Mouse (Mus musculus) cerebellum, postnatal 36 days (tissue): ENCODE data around the gene Gss.

Source experiments
- DNase-seq, 2 experiments: peaks; one replicate each; pipeline ENCODE4 v3.0.0; 2021 to 2022; ENCODE audit warnings: mixed read lengths in 2 of 2

Gss gene

DNA sequence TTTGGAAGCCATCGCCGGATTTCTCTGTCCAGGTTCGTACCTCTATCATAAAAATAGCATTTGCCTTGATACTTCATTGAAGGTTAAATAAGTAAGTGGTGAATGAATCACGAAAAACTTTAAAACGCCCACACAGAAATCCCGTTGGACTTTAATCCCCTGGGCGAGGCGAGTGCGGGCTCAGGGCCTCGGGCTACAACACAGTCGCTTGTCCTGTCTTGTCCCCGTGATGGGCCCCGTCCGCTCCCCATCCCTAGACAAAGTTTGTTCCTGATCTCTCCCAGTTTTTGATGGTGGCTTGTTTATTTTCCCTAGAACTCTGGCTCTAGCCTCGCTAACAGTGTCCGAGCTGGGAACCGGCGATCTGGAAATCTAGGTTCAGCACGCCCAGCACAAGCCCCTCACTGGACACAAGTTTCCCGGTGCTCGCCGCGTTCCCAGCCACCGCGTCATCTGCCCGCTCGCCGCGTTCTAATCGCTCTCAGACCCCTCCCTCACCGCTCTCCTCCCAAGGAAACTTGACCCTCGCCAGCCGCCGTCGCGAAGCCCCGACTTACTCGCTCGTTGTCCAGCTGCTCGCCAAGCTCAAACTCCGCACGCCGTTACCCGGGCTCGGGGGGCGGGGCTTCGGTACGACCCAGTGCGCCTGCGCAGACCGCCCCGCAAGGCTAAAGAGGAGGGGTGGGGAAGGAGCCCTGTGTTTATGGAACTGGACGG, at the start of gene Gss:
Gss (minus strand) TSS at position 674 of the 717 bp plus-strand sequence.
- peak; percentile 99 for DNase-seq

DNA sequence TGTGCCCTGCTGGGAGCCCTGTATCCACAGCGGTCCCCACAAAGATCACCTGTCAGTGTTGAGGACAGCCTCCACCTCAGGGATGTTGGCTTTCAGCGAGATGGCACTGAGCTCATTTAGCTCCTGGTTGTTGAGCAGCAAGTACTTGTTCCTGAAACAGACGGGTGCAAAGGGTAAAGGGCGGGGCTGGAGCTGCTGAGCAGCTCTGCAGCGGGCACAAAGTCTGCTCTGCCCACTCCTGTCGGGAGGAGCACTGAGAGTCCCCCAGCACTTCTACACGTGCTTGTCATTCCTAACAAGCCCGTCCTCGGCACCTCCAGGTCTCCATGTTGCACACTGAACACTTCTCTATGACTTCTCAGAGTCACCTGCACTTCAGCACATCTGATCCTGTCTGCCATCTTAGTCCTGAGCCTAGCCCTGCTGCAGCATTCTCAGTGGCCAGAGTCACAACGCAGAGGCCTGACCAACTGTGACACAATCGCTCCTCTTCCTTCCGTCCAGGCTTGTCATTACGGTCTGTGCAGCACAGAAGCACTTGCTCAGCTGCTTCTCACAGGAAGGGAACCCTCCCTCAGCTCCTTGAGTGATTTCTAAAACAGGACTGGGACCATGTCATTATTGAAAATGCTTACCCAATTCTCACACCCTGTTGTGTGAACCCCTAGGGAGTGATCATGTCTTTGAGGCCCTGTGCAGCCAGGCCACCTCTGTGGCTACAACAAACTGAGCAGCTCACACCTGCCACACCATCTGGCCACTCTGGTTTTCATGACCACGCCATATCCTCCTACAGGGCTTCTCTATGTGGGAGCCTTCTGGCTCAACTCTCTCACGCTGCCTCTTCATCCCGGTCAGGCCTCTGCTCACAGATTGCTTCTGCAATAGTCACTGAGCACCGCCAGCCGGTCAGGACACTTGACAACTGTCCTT, 49.2 kb upstream of the Gss start:
- peak; percentile 28 to 45 for DNase-seq

DNA sequence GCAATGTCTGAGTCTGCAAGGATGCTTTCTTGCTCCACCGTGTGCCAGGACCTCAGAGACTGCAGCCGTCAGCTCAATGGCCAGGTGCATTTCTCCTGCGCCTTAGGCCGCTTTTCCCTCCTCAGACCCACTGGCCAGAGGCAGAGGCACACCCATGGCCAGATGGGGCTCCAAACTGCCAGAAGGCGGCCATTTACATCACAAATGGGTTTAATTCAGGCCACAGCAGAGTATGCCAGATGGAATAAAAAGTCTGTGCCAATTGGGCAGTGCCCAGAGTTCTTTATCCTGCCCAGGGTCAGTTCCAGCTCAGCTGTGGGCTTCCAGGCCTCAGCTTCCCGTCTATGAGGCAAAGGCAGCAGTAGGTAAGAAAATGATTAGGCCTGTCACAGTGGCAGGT, 48.0 kb upstream of the Gss start:
- peak; percentile 72 to 78 for DNase-seq

DNA sequence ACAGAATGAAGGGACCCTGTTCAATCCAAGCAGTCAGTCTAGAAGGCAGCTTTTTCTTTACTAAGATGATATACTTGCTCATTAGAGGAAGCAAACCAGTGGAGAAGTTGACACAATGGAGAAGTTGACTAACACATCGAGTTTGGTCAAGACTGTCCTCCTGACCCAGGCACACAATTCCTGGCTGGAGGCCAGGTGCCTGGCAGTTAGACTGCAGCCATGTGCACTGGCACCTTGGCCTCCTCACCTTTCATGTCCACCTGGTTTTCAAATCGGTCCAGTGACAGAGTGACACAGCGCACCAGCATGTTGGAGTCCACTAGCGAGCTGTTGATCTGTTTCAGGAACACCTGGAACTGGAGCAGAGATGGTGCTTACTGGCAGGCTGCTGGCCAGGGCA, 44.8 kb upstream of the Gss start:
- no peak for DNase-seq

DNA sequence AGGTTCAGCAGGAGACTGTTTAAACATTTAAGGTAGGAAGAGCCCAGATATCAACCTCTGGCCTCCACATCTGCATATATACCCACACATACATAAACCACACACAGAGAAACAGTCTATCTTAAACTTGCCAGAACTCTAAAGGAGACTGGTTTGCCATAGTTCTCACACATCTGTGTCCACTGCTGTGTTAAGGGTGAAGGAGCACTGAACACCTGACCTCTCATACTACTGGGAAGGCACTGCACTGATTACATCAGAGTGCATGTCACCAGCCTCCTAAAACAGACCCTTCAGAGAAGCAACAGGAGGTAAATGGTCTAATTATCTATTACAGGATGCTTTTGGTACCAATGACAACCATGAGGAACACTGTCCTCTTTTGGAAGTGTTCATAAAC, 44.3 kb upstream of the Gss start:
- no peak for DNase-seq

DNA sequence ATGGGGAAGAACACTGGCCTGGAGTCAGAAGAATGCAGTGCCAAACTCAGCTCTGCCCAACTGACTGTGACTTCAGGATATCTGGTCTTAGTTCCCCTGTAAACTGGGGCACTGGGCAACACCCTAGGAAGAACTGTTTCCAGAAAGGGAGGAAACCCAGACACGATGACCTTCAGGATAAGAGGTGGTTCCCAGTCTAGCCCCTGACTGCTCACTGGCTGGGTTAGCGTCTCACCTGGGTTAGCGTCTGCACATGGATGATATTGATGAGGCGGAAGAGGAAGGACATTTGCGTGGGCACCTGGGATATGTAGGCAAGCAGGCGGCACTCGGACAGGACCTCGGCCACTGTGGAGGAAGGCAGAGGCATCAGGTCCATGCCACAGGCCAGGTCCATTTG, 43.4 kb upstream of the Gss start:
- DNase-seq: no peak

DNA sequence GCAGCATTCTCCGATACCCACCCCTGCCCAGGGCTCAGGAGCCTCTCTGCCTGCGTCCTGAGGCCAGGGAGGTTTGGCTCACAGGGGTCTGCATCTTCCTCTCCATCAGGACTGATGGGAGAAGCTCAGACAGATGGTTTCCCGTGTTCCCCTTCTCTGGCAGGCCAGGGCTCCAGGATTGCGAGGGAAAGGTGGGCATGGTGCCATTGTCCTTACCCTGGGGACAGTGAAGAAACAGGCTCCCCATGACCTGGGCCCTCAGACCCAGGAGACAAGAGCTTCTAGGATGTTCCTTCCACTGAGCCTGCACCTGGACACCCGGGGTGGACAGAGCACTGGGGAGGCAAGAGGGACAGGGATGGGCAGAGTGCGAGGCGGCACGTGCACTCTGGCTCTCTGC, 42.0 kb upstream of the Gss start:
- no peak for DNase-seq

DNA sequence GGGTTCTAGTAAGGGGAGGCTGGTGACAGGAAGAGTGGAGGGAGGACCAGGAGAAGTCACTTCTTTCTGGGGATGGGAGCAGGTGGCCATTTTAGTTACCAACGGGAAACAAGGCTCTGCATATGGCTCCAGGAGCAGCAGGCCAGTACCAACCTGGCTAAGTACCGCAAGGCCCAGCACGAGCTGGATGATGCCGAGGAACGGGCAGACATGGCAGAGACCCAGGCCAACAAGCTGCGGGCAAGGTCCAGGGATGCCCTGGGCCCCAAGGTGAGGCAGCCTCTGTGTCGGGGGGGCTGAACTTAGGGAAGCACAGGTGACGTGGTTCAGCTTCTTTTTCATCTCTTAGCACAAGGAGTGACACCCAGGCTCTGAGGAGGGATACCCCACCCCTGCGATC, 41.1 kb upstream of the Gss start:
- peak; percentile 51 to 54 for DNase-seq

DNA sequence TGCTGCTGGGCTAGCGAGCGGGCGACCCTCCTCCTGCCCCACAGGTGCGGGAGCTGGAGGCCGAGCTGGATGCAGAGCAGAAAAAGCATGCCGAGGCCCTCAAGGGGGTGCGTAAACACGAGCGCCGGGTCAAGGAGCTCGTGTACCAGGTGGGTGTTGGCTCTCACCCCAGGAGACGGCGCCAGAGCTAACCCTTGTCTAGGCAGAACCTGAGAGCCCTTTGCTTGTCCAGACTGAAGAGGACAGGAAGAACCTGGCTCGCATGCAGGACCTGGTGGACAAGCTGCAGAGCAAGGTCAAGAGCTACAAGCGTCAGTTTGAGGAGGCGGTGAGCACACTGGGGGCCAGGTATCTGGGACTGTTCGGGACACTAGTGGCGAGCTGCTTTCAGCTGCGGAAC, 40.5 kb upstream of the Gss start:
- peak in 1 of 2 experiments; percentile 28 for DNase-seq

DNA sequence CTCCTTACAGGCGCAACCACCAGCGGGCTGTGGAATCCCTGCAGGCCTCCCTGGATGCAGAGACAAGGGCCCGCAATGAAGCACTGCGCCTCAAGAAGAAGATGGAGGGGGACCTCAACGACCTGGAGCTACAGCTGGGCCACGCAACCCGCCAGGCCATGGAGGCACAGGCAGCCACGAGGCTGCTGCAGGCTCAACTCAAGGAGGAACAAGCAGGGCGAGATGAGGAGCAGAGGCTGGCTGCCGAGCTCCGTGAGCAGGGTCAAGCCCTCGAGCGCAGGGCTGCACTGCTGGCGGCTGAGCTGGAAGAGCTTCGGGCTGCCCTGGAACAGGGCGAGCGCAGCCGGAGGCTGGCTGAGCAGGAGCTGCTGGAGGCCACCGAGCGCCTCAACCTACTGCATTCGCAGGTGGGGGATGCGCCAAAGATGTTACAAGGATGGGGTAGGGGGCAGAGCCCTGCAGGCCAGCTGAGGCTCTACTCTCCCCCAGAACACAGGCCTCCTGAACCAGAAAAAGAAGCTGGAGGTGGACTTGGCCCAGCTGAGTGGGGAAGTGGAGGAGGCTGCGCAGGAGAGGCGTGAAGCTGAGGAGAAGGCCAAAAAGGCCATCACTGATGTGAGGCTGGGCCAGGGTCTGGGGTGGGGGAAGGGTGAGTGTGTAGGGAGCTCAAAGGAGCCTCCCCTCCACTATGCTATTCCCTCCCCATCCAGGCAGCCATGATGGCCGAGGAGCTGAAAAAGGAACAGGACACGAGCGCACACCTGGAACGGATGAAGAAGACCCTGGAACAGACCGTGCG, 39.7 kb upstream of the Gss start:
- DNase-seq: no peak

DNA sequence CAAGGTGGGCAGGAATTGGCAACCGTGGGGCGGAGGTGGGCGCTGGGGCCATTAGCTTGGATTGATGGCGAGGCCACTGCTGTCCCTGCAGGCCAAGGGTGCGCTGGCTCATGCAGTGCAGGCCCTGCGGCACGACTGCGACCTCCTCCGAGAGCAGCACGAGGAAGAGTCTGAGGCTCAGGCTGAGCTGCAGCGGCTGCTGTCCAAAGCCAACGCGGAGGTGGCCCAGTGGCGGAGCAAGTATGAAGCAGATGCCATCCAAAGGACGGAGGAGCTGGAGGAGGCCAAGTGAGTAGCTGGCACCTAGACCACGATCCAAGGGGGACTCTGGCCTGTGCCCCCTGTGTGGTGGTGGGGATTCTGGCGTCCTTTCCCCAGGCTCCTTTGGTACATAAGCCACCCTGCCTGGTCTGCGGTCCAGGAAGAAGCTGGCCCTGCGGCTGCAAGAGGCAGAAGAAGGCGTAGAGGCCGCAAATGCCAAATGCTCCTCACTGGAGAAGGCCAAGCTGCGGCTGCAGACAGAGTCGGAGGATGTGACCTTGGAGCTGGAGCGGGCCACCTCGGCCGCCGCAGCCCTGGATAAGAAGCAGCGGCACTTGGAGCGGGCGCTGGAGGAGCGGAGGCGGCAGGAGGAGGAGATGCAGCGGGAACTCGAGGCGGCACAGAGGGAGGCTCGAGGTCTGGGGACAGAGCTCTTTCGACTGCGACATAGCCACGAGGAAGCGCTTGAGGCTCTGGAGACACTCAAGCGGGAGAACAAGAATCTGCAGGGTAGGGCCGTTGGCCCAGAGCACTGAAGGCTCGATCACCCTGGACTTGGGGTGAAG, 38.2 kb upstream of the Gss start:
- DNase-seq: peak in 1 of 2 experiments; percentile 49

DNA sequence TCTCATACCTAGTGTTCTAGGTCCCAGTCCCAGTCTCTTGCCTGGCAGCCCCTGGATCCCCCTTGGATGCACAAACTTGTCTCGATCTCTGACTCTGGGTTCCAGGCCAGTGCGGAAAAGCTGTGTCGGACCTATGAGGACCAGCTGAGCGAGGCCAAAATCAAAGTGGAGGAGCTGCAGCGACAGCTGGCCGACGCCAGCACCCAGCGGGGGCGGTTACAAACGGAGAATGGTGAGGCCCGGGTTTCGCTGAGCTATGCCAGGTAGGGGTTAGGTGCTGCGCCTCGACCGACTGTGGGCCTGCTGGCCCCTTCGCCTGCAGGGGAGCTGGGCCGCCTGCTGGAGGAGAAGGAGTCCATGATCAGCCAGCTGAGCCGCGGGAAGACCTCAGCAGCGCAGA, 37.5 kb upstream of the Gss start:
- peak in 1 of 2 experiments; percentile 31 for DNase-seq

DNA sequence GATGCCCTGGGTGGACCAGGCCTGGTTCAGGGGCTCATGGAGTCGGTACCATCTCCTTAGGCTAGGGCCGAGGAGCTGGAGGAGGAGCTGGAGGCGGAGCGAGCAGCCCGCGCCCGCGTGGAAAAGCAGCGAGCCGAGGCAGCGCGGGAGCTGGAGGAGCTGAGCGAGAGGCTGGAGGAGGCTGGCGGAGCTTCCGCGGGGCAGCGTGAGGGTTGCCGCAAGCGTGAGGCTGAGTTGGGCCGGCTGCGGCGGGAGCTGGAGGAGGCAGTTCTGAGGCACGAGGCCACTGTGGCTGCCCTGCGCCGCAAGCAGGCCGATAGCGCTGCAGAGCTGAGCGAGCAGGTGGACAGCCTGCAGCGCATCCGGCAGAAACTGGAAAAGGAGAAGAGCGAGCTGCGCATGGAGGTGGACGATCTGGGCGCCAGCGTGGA, 36.6 kb upstream of the Gss start:
- DNase-seq: peak; percentile 71 to 77

DNA sequence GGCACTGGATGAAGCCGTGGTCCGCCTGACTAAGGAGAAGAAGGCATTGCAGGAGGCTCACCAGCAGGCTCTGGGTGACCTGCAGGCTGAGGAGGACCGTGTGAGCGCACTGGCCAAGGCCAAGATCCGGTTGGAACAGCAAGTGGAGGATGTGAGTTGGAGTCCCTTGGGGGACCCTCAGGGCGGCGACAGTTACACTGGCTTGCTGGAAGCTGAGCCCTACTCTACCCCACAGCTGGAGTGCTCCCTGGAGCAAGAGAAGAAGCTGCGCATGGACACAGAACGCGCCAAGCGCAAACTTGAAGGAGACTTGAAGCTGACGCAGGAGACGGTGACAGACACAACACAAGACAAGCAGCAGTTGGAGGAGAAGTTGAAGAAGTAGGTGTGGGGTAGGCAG, 35.9 kb upstream of the Gss start:
- no peak for DNase-seq

DNA sequence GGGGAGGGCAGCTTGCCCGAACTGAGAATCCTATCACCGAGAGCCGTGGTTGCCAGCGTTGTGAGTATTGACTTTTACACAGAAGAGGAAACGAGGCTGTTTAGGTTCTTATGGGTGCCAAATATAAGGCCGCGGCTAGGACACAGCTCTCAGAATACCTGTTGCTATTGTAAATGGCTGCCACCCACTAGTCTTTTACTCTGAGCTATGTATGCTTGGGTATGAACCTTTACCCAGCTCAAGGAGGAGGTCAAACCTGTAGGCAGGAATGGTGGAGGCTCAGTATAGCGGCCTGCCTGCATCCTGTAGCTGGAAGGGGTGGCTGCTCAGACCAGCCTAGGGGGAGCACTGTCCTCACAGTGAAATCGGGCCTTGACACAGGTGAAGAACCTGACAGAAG, 35.5 kb upstream of the Gss start:
- DNase-seq: no peak

DNA sequence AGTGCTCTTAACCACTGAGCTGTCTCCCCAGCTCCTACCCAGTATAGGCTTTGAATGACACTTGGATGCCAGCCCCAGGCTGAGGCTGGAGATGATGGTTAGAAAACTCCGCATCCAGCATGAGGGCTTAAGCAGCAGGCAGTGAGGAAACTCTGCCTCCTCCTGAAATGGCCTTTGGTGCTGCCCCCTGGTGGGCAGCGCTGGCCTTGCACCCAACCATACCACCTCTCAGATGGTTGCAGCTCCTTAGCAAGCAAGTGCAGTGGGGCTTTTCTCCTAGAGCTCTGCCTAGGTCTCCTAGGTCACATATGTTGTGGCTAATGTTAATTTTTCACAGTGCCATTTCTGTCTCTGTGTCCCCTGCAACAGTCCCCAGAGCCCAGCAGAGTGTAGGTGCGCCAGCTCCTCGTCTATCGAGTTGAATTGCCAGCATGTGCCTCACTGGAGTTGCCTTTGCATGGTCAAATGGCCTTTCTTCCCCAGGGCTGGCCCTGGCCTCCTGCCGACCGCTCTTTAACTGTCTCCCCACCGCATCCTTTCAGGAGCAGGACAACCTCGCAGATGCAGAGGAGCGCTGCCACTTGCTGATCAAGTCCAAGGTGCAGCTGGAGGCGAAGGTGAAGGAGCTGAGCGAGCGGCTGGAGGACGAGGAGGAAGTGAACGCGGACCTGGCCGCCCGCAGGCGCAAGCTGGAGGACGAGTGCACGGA, 34.6 kb upstream of the Gss start:
- peak; percentile 77 to 84 for DNase-seq

DNA sequence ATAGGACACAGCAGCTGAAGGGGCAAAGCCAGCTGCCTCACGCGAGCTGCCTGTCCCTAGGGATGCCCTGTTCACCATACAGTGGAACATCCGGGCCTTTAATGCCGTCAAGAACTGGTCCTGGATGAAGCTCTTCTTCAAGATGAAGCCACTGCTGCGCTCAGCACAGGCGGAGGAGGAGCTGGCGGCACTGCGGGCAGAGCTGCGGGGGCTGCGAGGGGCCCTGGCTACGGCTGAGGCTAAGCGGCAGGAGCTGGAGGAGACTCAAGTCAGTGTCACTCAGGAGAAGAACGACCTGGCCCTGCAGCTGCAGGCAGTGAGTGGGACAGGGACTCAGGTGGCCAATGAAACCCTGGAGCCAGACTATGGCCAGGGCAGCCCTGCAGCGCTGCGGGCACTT, 33.7 kb upstream of the Gss start:
- no peak for DNase-seq

DNA sequence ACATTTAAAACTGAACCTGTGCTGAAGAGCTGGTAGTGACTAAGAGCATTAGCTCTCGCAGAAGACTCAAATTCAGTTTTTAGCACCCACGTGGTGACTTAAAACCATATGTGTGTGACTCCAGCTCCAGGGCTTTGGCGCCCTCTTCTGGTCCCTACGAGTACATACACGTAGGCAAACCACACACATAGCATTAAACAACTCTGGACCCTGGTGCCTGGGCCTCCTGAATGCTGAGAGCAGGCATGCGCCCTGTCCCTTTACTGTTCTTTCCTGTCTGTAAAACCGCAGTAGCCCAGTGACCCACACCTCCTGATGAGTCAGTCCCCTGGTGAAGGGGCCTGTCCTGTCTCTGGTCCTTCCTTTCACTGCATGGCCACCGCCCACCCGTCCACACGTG, 32.1 kb upstream of the Gss start:
- DNase-seq: peak in 1 of 2 experiments; percentile 38

DNA sequence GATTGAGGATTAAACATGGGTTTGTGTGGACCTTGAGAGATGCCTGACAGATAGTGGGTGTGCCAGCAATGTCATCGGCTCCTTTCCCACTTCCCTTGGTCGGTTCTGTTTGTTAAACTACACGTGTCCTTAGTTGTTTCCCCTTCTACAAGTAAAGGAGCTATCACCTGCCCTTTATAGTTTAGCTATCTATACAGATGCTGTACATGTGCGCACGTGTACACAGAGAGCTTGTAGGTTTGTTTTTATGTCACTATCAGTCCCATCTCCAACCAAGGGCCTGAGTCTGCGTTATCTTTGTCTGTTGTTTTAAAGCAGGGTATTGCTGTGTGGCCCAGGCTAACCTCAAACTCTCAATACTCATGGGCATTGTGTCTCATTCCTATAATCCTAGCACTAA, 31.4 kb upstream of the Gss start:
- no peak for DNase-seq

DNA sequence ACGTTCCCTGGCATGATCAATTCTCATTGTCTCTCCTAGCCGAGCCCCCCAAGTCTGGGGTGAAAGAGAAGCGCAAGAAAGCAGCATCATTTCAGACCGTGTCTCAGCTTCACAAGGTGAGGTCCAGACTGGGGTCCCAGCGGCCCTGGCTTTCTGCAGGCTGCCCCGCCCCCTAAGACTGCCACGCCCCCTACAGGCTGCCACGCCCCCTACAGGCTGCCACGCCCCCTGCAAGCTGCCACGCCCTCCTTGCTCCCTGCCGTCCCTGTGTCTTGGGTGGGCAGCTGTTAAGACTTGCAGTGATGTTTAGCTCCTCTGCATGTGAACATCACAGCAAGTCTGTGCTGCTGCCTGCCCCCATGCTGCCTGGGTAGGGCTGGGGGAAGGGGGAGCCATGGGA, 30.0 kb upstream of the Gss start:
- no peak for DNase-seq

DNA sequence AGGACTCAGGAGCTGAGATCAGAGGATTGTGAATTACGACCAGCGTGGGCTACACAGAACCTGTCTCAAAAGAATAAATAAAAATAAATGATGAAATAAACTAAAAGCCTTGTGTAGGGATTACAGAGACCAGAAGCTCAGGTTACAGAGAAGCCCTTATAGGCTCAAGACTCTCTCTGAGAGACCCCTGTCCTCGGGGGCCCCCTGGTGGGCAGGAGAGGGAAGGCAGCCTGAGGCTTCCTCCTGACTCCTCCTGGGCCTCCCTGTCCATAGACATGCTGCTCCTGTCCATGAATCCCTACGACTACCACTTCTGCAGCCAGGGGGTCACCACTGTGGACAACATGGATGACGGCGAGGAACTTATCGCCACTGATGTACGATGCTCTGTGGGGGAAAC, 27.2 kb upstream of the Gss start:
- peak; percentile 90 to 94 for DNase-seq

DNA sequence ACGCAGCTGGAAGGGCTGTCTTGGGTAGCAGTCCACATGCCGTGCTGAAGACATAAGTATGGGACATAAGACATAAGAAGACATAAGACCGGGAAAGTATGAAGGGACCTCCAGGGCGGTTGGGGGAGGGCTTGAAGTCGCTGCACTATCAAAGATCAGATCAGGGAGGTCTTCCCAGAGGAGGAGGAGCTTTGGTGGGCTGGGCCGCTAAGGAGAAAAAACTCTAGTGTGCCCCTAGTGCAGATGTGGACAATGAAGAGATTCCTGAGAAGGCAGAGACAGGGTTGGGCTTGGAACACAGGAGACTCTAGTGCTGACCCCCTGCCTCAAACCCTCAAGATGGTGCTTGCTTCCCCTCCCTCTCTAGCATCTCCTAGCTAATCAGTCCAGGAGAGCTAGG, 24.4 kb upstream of the Gss start:
- DNase-seq: no peak
